Mouse (Mus musculus): Measurements from ENCODE around the gene Sipa1l3.

The Sipa1l3 gene

DNA sequence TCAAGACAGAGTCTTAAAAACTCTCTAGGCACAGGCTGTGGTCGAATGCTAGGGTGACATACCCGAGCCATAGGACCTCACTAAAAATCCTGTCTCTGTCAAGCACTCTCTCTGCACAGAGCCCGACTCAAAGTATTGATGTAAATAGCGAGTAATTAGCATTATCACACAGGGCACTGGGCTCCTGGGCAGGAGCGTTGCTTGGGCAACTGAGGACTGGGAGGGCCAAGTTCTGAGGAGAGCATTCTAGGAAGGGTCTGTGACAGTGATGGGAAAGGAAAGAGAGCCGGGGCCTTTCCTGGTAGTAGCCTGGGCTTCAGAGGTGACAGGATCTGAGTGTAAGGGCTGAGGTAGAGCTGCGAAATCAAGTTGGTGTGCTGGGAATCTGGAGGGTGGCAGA lies 212.3 kb downstream of the Sipa1l3 start:
- no peak for DNase-seq (ENCODE audit: low spot score in 2 of 2)

DNA sequence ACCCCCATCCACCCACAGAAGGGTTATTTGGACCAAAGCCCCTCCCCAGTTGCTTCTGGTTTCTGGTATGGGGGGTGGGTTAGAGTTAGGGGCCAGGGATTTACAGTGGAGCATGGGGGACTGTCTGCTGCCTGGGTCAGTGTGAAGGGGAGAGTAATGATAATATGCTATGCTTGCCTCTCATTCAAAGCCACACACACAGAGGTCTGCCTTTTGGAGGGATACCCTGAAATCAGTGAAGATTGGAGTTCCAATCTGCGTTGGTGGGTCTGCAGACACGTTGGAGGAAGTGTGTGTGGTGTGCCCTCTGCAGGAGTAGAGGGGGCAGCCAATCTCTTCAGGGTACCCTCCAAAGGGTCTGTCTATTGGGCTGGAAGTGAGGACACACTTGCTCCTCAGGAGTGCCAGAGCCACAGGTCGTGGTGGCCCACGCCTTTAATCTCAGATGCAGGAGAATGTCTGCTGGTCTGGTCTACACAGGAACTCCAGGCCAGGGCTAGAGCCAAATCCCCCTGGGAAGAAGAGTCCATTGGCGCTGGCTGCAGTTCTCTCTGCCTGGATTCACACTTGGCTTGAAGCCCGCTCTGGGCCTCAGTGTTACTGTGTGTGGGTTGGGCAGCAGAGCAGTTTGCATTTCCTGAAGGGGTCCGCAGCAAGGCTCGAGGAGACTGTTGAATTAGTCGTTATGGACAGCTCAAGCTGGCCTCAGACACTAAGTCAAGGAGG lies 213.0 kb downstream of the Sipa1l3 start:
- no peak for DNase-seq (ENCODE audit: low spot score in 2 of 2)

DNA sequence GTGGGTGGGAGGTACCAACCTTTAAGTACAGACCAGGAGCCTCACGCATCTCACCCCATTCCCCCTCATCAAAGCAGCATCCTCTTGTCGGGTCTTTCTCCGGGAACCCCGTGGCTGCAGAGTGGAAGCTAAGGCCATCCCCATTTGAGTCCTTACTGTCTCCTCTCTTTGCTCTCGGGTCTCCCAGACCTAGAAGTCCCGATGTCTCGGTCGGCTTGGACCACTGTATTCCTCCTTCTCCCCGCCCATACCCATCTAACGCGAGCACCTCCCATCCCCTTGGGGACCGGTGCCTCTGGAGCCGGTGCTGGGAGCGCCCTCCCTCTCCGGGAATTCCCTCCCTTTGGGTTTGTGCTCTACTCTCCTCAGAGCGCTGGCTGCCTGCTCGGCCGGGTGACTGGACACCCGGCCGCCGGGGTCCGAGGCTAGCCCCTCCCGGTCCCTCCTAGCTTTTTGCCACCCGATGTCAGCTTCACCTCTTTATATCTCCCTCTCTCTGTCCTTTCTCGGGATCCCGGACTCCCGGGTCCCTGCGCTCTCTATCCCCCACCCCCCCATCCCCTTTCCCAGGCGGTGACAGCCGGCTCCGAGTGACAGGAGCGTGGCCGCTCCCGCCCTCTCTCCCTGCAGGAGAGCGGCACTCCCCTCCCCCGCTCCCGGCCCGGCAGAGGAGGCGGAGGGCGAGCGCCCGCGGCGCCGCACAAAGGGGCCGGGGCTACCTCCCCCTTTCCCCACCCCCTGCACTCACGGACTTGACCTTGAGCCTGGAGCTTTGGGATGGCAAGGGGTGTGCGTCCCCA lies 213.8 kb downstream of the Sipa1l3 start:
- DNase-seq (ENCODE audit: low spot score in 2 of 2): peak in 1 of 2 experiments; percentile 47

DNA sequence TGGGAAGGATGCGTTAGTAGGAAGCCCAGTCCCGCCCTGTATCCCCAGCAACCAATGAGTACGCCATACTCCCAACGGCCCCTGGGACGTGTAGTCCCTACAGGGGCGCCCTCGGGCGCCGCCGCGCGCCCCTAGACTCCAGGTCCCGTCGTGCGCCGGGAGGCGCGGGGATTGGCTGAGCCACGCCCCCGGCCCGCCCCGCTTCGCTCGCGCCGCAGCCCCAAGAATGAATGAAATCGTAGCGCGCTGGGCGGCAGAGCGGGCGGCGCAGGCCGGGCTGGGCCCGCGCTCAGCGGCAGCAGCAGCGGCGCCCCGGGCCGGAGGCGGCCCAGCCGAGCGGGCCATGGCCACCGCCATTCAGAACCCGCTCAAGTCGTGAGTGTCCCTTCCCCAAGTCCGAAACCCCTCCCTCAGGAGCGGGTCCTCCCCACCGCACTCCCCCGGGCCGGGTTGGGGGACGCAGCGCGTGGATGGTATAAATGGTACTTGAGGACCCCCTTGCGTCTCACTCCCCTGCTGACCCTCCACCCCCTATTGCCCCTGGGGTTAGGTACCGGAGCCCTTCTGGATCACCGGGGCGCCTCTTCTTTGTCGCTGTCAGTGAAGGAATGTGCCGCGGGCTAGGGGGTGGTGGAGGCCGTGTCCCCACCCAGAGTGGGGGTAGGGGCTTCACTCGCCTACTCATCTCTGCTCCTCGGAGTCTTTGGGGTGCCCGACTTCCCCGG lies 214.5 kb downstream of the Sipa1l3 start, which contains the start of gene Dpf1:
Gene Dpf1 (plus strand): TSS at position 214 of the 725 bp plus-strand sequence.
- DNase-seq (ENCODE audit: low spot score in 2 of 2): peak; percentile 90 to 91

DNA sequence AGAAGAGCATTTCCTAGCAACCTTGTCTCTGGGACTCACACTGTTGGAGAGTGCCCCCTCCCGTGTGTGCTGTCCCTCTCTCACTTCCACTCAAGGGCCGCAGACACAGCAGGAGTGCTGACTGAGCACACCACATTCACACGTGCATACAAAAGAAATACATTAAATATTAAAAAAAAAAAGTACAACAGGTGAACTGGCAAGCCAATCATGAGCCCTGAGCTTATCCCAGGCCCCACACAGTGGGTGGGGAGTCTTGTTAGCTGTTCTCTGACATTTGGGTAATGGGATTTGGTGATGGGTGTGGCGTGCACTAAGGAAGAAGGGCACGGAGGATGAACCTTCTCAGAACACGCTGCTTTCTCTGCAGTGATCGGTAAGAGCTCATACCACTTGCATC lies 215.8 kb downstream of the Sipa1l3 start:
- DNase-seq (ENCODE audit: low spot score in 2 of 2): no peak

DNA sequence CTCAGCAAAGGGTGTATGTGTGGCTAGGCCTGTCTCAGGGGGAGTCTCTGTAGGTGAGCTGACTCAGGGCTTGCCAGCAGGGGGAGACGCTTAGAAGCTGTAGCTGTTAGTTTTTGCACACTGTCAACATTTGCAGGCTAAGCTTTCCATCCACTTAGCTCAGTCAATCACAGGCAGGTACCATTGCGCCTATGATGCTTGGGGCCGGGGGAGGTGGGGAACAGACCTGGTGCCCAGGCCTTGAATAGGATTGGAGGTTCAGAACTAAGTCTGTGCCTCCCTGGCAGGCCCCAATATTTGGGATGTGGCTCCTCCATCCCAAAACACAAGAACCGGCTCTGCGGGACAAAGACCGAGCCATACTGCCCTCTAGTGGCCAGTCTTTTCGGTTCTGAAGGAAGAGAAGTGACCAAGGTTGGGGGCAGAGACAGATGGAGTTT lies 217.3 kb downstream of the Sipa1l3 start:
- peak in 1 of 2 experiments; percentile 61 for DNase-seq (ENCODE audit: low spot score in 2 of 2)

DNA sequence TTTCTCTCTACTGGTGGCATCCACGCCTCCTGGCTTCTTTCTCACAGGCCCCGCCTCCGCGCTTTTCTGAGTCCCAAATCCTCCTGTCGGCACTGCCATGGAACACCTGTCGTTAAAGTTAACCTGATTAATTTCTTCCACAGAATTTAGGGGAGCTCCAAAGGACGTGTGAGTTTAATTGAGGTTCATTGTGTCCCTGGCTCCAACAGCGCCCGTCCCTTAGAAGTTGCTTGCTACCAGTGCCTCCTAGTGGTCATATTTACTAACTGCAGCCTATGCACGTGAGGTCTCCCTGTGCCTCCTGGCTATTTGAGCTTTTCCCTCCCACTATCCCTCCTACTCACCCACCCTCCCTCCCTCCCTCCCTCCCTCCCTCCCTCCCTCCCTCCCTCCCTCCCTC lies 221.4 kb downstream of the Sipa1l3 start:
- DNase-seq (ENCODE audit: low spot score in 2 of 2): peak in 1 of 2 experiments; percentile 53

DNA sequence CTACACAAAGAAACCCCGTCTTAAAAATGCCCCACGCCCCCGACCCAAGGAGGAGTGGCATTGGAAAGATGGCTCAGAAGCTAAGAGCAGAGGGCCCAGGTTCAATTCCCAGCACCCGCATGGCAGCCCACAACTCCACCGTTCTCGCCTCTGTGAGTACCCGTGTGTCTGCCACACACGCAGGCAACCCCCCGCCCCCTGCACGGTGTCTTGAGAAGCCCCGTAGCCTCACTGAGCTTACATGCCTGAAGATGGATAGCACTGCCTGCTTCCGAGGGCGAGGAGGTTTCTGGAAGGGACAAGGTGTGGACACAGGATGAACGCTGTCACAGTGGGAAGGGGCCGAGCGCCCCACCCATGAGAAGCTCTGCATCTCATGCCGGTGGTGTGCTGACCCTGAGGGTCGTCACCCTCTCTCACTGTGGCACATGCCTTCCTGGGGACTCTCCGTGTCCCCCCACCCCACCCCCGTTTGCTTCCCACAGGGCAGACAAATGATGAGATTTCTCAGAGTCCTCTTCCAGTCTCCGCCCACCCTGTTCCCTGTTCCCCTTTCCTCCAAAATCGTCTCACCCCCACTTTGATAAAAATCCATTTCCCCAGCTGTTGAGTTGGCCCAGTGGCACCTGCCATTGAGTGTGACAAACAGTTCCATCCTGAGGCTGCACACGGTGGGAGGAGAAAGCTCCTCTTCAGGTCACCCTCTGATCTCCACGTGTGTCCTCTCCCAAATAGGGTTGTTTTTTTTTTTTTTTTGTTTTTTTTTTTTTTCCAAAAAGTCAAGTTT lies 222.4 kb downstream of the Sipa1l3 start:
- no peak for DNase-seq (ENCODE audit: low spot score in 2 of 2)

DNA sequence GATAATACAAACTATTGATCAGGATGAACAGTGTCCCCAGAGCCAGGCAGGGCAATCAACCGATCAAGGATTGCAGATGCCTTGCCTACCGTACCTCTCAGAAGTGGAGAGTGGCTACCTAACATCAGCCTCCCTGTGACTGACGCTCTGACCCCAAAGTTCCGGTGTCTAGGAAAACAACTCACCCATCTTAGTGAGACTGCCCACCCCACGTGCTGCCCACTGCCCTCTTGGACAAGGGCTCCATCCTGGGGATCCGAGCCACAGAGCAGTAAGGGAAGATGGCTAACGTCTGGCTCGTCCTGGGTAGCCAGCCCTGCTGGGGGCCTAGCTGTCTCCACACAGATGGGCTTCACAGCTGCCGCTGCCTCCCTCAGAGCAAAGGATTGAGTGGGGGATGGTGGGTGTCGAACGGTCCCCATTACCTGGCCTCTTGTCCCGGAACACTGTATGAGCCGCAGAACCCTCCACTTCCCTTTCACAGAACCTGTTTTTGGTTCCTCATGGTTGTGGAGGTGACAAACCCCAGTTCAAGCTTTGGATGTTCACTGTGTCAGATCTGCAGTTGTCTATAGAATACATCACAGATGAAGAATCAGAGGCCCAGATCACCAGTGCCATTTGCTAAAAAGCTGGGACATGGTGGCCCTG lies 224.2 kb downstream of the Sipa1l3 start:
- DNase-seq (ENCODE audit: low spot score in 2 of 2): no peak

DNA sequence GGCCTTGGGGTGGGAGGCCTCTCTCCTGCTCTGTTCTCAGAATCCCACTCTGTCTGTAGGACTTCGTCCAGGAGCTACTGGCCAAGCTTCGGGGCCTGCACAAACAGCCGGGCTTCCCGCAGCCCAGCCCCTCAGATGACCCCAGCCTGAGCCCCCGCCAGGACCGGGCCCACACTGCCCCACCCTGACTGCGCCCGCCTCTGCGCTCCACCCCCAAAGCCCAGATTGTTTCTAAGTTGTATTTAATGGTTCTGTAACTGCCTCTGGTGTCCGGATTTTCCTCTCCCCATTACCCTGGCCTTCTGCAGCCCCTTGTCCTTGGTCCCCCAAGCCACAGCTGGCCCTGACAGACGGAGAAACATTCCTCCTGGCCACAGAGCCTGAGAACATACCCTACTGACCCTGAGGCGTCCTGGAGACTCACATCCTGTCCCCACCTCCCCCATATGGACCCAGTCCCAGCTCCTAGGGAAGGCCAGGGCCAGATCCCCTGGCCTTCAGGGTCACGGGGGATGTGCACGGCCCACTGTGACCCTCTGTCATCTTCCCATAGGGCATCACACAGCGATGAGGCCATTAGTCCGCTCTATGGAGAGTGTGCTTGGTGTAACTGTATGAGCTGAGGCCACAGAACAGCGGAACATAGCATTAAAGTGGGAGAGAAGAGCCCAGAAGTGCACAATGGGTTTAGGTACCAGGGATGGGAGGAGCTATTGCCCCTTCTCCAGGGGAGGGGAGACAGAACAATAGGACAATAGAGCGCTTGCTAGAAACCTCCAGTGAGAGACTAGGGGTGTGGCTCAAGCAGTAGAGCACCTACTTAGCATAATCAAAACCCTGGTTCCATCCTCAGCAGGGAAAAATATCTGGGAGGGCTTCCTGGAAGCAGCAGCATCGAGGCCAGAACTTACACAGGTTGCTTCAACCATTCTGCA lies 225.0 kb downstream of the Sipa1l3 start:
- no peak for DNase-seq (ENCODE audit: low spot score in 2 of 2)

DNA sequence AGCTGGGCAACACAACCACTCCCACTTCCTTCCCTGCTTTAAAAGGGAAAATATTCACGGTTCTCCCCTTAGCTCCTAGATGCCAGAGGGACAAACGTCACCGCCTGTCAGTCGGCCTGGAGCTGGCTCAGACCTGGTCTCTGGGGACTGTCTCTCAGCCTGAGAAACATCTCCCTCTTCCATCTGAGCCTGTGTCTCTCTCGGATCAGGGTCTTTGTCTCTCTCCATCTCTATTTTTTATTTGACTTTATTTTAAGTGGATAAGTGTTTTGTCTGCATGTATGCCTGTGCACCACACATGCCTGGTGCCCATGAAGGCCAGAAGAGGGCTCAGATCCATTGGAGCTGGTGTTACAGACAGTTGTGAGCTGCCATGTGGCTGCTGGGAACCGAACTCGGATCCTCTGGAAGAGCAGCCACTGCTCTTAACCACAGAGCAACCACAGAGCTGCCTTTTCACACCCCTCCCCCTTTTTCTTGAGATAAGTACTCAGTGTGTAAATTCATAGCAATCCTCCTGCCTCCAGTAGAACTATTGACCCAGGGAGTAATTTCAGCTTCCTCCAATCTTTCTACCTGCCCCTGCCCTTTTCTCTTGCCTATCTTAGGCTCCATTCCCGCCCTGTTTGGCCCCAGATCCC lies 225.9 kb downstream of the Sipa1l3 start:
- no peak for DNase-seq (ENCODE audit: low spot score in 2 of 2)

DNA sequence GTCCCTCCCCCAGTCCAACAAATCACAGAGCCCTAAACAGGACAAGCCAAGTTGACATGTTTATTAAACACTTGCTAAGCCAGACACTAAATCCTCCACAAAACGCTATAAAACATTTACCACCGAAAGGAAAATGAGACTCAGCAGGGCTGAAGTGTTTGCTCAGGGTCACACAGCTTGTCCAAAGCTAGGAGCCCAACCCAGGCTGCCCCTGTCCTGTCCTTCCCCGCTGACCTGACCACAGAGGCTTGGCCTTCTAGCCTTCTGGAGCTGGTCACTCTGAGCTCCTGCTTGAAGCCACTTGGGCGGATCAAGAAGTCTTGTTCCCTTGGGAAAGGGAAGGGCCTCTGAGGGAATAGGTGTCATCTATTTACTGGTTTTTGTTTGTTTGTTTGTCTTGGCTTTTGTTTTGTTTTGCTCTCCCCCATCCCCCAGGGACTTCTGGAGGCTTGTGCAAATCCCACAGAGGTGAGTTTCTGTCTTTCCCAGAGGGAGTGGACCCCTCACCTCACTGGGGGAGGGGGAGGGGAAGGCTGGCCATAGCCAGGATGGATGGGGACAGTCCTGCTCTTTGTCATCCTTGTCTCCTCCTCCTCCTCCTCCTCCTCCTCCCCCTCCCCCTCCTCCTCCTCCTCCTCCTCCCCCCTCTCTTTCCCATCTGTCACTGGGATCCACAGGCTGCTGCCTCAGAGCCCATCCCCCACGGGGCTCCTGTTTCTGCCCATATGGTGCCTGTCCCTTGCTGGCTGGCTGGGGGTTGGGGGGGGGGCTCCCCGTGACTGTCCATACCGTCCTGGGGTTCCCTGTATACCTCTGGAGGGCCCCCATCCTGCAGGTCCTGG lies 226.6 kb downstream of the Sipa1l3 start:
- no peak for DNase-seq (ENCODE audit: low spot score in 2 of 2)

DNA sequence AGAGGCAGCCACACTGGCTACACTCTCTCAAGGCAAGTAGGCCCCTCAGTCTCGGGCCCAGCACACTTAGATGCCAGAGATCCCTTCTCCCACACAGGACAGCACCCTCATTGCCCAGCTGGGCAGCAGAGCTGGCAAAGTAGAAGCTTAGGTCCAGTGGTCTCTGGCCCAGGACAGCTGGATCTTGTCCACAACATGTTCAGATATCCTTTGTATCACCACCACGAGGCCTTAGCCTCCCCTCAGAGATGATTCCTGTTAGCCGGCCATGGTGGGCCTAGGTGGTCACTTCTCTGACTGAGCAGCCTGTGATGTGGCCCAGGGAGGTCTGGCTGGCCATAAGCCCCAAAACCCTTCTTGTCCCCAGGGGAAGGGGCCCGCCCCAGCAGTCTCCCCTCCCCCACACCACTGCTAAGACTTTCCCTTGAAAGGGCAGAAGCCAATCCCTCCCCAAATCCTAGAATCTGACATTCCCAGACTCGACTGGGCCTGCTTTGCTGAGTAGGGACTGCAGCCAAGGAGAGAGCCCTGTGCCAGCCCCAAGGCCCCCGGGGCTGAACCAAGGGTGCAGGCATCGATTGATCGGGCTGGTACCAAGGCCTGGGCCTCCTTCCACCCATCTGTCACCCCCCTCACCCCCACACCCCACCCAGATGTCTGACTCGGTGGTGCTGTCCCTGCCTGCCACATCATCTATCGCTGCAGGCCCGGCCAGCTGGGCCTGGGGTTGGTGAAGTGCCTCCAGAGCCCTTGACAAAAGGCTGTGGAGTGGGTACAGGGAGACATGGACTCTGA lies 227.6 kb downstream of the Sipa1l3 start:
- no peak for DNase-seq (ENCODE audit: low spot score in 2 of 2)

DNA sequence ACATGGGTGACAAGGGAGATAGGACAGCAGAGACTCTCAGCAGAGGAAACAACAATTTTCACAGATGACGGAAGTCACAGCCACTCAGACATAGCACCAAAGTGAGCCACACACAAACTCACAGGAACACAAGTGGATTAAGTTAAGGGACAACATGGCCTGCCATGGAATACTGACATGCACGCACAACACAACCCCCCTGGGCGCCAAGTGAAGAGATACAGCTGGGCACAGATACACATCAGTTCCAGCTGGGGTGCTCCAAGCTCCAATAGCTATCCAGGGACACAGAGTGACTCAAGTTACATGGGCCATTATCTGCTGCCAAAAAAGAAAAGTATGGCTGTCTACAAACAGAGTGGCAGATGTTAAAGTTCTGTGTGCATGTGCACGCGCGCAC lies 228.6 kb downstream of the Sipa1l3 start:
- DNase-seq (ENCODE audit: low spot score in 2 of 2): no peak

DNA sequence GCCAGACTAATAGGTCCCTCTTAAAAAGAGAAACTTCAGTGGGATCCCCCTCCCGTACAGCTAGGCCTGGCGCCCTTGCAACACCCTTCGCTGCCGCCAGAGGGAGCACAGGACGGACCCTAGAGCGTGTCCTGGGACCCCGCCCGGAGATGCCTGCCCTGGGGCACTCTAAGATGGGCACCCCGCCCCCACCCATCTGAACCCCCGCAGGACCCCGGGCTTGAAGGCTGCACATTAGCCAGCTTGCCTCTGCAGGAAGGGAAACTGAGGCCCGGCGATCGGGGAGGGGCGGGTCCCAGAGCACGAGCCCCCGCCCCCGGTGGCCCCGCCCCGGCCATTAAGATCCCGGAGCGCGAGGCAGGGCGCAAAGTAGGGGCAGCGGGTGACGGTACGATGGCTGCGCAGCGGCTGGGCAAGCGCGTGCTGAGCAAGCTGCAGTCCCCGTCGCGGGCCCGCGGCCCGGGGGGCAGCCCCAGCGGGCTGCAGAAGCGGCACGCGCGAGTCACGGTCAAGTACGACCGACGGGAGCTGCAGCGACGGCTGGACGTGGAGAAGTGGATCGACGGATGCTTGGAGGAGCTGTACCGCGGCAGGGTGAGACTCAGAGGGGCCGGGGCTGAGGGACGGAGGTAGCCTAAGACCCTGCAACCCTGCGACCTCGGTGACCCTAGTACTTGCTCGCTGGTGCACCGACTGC lies 229.4 kb downstream of the Sipa1l3 start, which contains the start of gene Ppp1r14a:
Gene Ppp1r14a (plus strand): TSS at position 367 of the 697 bp plus-strand sequence.
- peak in 1 of 2 experiments; percentile 50 for DNase-seq (ENCODE audit: low spot score in 2 of 2)

DNA sequence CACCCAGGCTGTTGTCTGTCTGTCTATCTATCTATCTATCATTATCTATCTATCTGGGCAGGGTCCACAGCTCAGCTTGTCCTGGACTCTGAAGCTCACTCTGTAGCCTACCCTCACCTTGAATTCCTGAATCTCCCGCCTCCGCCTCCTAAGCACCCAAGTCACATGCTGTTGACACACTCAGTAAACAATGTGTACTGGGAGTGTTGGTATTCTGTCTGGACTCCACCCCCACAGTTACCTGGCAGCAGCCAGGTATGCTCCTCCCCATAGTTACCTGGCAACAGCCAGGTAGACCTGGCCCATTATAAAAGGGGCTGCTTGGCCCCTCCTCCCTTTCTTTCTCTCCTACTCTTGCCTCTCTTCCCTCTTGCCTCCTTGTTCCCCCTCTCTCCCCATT lies 230.4 kb downstream of the Sipa1l3 start:
- no peak for DNase-seq (ENCODE audit: low spot score in 2 of 2)

DNA sequence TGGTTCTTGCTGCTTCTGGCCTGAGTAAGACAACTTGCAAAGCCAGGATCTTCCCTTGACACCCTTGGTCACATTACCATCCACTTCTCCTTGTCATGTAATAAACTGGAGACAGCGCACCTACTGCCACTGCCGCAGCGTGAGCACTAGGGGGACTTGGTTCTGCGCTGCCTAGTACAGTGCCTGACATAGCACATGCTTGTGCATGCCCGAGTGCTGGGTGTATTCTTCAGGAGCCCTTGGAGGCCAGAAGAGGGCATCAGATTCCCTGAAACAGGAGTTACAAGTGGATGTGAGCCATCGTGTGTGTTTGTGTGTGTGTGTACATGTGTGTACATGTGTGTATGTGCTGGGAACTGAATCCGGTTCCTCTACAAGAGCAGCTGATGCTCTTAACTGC lies 231.0 kb downstream of the Sipa1l3 start:
- DNase-seq (ENCODE audit: low spot score in 2 of 2): no peak

Data from frontal cortex, postnatal 10 days (tissue).